Mouse (Mus musculus): ENCODE data around the gene Atp23. TPM values are rescaled to one million over a fixed set of nuclear protein-coding genes. Genes with fewer than 3 reads are reported as not detected.

Atp23 gene
- total and polyA plus RNA-seq, 2 experiments from 2014 or later = 13.7 to 14.6 TPM

DNA sequence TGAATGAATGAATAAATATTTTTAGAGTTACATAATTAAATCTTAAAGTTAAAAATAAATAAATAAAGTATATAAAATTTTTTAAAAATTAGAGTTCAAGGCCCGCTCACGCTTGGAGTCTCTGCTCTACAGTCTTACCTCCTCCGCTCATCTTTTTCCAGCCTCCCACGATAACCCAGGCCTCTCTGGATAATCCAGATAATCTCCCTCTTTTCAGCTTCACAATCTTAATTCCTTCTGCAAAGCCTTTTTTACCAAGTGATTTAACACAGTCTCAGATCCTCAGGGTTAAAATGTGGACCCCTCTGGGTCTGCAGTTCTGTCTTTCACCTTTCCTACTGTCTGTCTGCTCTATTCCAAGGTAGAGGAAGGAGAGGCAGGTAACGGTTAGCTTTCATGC, 13.1 kb upstream of the Atp23 start:
- WGBS = 89% methylated on average over 5 of the region's 5 CpGs
- no peak for TF ChIP-seq CTCF (IDR thresholded peaks at IDR 0.05; ENCODE audit: low read depth)
- Histone ChIP-seq H3K9ac (no peak overlapping the region), H3K4me2 (ENCODE audit: low read depth) (no peak overlapping the region), H3K36me3 (ENCODE audit: insufficient read depth) (no peaks in the 10 kb centered on the region), H3K4me1 (ENCODE audit: insufficient read depth) (no peaks in the 10 kb centered on the region), H3K27ac (ENCODE audit: low read depth, low read length) (no peak overlapping the region), H3K4me3 (ENCODE audit: low read depth, low read length) (no peak overlapping the region), H3K9me3 (ENCODE audit: low read length) (no peaks in the 10 kb centered on the region), H3K27me3 (ENCODE audit: insufficient read depth, low read length) (no peaks in the 10 kb centered on the region)
- ATAC-seq (no peak), DNase-seq (no peak)

DNA sequence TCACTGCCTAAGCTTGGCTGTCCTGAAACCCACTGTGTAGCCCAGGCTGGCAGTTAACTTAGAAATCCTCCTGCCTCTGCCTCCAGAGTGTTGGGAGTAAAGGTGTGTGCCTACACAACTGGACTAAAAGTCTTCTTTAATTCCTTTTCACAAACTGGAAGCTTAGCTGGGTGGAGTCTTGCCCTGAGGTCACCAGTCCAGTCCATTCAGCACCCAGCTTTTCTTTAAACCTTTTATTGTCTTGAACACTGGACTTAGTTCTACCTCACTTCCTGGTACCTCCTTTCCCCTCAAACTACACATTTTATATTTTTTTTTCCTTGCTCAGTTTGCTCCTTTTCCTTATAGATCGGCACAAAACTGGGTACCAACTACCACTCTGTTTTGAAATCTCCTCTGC, 10.3 kb upstream of the Atp23 start:
- no peaks in the 10 kb centered on the region for H3K27me3 ChIP-seq (ENCODE audit: insufficient read depth, low read length)
- H3K4me2 ChIP-seq (ENCODE audit: low read depth) = no peak overlapping the region
- no peak overlapping the region for H3K27ac ChIP-seq (ENCODE audit: low read depth, low read length)
- no peaks in the 10 kb centered on the region for H3K4me1 ChIP-seq (ENCODE audit: insufficient read depth)
- H3K36me3 ChIP-seq (ENCODE audit: insufficient read depth) = no peaks in the 10 kb centered on the region
- ATAC-seq (no peak), DNase-seq (no peak)
- no peak for TF ChIP-seq CTCF (IDR thresholded peaks at IDR 0.05; ENCODE audit: low read depth)
- H3K9ac ChIP-seq = no peak overlapping the region
- H3K9me3 ChIP-seq (ENCODE audit: low read length) = no peaks in the 10 kb centered on the region
- no peak overlapping the region for H3K4me3 ChIP-seq (ENCODE audit: low read depth, low read length)
- WGBS = 92% methylated on average over 1 of the region's 1 CpGs

DNA sequence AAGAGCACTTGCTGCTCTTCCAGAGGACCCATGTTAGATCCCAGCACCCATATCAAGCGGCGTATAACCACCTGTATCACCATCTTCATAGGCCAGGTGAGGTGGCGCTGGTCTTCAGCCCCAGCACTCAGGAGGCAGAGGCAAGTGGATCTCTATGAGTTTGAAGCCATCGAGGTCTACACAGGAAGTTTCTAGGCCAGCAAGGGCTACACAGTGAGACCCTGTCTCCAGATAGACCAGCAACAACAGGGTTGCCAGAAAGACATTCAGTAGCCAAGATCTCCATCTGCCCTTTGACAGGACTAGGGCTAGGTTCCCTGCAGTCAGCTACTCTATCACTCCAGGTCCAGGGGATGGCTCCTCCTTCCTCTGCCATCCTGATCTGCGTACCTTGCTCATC, 5.7 kb upstream of the Atp23 start:
- TF ChIP-seq CTCF (IDR thresholded peaks at IDR 0.05; ENCODE audit: low read depth) = no peak
- ATAC-seq (no peak), DNase-seq (no peak)
- H3K4me2 ChIP-seq (ENCODE audit: low read depth) = no peak overlapping the region
- H3K27ac ChIP-seq (ENCODE audit: low read depth, low read length) = no peak overlapping the region
- H3K4me3 ChIP-seq (ENCODE audit: low read depth, low read length) = no peak overlapping the region
- no peaks in the 10 kb centered on the region for H3K9me3 ChIP-seq (ENCODE audit: low read length)
- H3K27me3 ChIP-seq (ENCODE audit: insufficient read depth, low read length) = no peaks in the 10 kb centered on the region
- H3K4me1 ChIP-seq (ENCODE audit: insufficient read depth) = 0 out of 2 replicates have a peak, but pooled peaks cover 2% of the 10 kb centered on the region
- H3K9ac ChIP-seq = no peak overlapping the region
- 92% methylated on average over 5 of the region's 5 CpGs for WGBS
- no peaks in the 10 kb centered on the region for H3K36me3 ChIP-seq (ENCODE audit: insufficient read depth)

DNA sequence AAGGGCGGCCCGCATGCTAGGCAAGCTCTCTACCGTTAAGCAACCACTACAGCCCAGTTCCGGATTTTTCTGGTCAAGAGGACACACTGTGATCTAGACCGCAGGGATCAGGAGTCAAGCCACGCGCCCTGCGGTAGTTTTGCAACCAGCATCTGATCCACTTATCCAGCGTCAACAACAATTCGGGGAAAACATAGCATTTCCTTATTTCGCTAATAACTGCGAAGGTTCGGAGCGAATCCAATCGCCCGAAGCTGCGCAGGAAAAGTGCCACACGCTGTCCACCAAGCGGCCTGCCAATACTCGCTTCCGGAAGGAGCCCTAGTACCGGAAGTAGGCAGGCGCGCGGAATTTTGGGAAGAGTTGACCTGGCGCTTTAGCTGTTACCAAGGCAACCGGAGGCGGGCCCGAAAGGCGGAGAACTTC, 4.5 kb upstream of the Atp23 start:
- 1% methylated on average over 30 of the region's 30 CpGs for WGBS
- DNase-seq (peak; percentile 95), ATAC-seq (peak; percentile 92)
- peak; percentile 34; the same call in 1 of the 2 replicates for TF ChIP-seq CTCF (IDR thresholded peaks at IDR 0.05; ENCODE audit: low read depth)
- Histone ChIP-seq H3K27ac (ENCODE audit: low read depth, low read length) (peak overlapping the region; percentile 63), H3K9ac (peak overlapping the region; percentile 47), H3K4me1 (ENCODE audit: insufficient read depth) (0 out of 2 replicates have a peak, but pooled peaks cover 2% of the 10 kb centered on the region), H3K36me3 (ENCODE audit: insufficient read depth) (no peaks in the 10 kb centered on the region), H3K9me3 (ENCODE audit: low read length) (no peaks in the 10 kb centered on the region), H3K27me3 (ENCODE audit: insufficient read depth, low read length) (no peaks in the 10 kb centered on the region), H3K4me3 (ENCODE audit: low read depth, low read length) (peak overlapping the region; percentile 33), H3K4me2 (ENCODE audit: low read depth) (peak overlapping the region; percentile 51)

DNA sequence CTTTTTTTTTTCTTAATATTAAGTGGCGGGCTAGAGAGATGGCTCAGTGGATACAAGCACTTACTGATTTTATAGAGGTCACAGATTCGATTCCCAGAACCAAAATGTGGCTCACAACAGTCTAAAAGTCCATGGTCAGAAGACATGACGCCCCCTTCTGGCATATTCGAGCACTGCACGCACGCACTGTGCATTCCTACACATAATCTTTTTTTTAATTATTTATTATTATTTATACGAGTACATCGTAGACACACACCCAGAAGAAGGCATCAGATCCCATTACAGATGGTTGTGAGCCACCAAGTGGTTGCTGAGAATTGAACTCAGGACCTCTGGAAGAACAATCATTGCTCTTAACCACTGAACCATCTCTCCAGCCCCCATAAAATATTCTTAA, 3.9 kb upstream of the Atp23 start:
- peak; percentile 47 for TF ChIP-seq CTCF (IDR thresholded peaks at IDR 0.05; ENCODE audit: low read depth)

DNA sequence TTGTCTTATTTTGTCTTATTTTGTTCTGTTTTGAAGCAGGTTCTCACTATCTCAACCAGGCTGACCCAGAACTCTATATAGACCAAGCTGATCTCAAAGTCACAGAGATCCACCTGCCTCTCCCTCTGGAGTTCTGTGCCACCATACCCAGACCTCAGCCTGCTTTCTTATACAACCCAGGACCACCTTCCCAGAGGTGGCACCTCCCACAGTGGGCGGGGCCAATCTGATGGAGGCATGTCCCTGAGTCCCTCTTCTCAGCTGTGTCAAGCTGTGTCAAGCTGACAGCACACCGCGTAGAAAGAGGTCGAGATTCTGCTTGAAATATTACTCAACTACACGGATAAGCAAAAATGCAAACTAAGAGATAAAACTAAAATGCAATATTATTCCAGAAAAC, 3.1 kb upstream of the Atp23 start:
- no peak for TF ChIP-seq CTCF (IDR thresholded peaks at IDR 0.05; ENCODE audit: low read depth)
- DNase-seq (no peak), ATAC-seq (no peak)
- Histone ChIP-seq H3K36me3 (ENCODE audit: insufficient read depth) (no peaks in the 10 kb centered on the region), H3K9ac (no peak overlapping the region), H3K9me3 (ENCODE audit: low read length) (no peaks in the 10 kb centered on the region), H3K4me1 (ENCODE audit: insufficient read depth) (0 out of 2 replicates have a peak, but pooled peaks cover 6% of the 10 kb centered on the region), H3K27me3 (ENCODE audit: insufficient read depth, low read length) (no peaks in the 10 kb centered on the region), H3K27ac (ENCODE audit: low read depth, low read length) (no peak overlapping the region), H3K4me3 (ENCODE audit: low read depth, low read length) (no peak overlapping the region), H3K4me2 (ENCODE audit: low read depth) (no peak overlapping the region)
- 27% methylated on average over 5 of the region's 5 CpGs for WGBS

More for the DNA sequence above, 3.9 kb upstream of the Atp23 start:
- no peaks in the 10 kb centered on the region for H3K27me3 ChIP-seq (ENCODE audit: insufficient read depth, low read length)
- H3K36me3 ChIP-seq (ENCODE audit: insufficient read depth) = no peaks in the 10 kb centered on the region
- H3K4me1 ChIP-seq (ENCODE audit: insufficient read depth) = 0 out of 2 replicates have a peak, but pooled peaks cover 6% of the 10 kb centered on the region
- DNase-seq = no peak
- peak overlapping the region; percentile 51 for H3K4me2 ChIP-seq (ENCODE audit: low read depth)
- ATAC-seq = no peak
- peak overlapping the region; percentile 33 for H3K4me3 ChIP-seq (ENCODE audit: low read depth, low read length)
- 78% methylated on average over 8 of the region's 8 CpGs for WGBS
- H3K9me3 ChIP-seq (ENCODE audit: low read length) = no peaks in the 10 kb centered on the region
- H3K9ac ChIP-seq = 0 out of 2 replicates have a peak overlapping the region, but pooled peaks have one; percentile 47
- H3K27ac ChIP-seq (ENCODE audit: low read depth, low read length) = peak overlapping the region; percentile 63; the same call in 1 of the 2 replicates

DNA sequence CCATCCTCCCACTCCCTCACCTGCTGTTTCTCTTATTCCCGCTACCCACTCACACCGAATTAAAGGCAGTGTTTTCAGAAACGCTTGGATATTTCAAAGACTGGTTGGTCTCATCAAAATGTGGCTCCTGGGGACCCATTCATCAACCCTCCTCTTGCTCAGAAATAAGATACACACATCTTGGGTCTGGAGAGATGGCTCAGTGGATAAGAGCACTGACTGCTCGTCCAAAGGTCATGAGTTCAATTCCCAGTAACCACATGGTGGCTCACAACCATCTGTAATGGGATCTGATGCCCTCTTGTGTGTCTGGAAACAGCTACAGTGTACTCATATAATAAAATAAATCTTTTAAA, 311 bp upstream of the Atp23 start:
- no peaks in the 10 kb centered on the region for H3K27me3 ChIP-seq (ENCODE audit: insufficient read depth, low read length)
- H3K36me3 ChIP-seq (ENCODE audit: insufficient read depth) = 0 out of 2 replicates have a peak, but pooled peaks cover 7% of the 10 kb centered on the region
- peak overlapping the region; percentile 64 for H3K9ac ChIP-seq
- no peaks in the 10 kb centered on the region for H3K9me3 ChIP-seq (ENCODE audit: low read length)
- under 1% methylated on average over 4 of the region's 4 CpGs for WGBS
- no peak for DNase-seq
- peak overlapping the region; percentile 98 for H3K4me2 ChIP-seq (ENCODE audit: low read depth)
- 0 out of 2 replicates have a peak, but pooled peaks cover 6% of the 10 kb centered on the region for H3K4me1 ChIP-seq (ENCODE audit: insufficient read depth)
- H3K27ac ChIP-seq (ENCODE audit: low read depth, low read length) = no peak overlapping the region
- H3K4me3 ChIP-seq (ENCODE audit: low read depth, low read length) = peak overlapping the region; percentile 66
- peak; percentile 12; the same call in 1 of the 2 replicates for TF ChIP-seq CTCF (IDR thresholded peaks at IDR 0.05; ENCODE audit: low read depth)
- ATAC-seq = peak; percentile 13; the same call in 1 of the 2 replicates
